Mouse (Mus musculus) erythroblast, embryonic 14.5 days (primary cell): ENCODE data around the gene Kpna4.

Experiments
- GATA1 ChIP-seq: IDR thresholded peaks from 2 replicates; pipeline ENCODE4 v1.6.1; 2012; ENCODE audit warnings: low read length, inconsistent platforms, mixed read lengths
- TAL1 ChIP-seq: IDR thresholded peaks from 3 replicates; pipeline ENCODE4 v1.6.1; 2012; ENCODE audit warnings: low read length, inconsistent platforms, mixed read lengths

GRCm38 (mm10) chr3:69064005-69064404 lies 62.9 kb downstream of the Kpna4 start:
- TF ChIP-seq GATA1 (no peak), TAL1 (no peak)
